In the genomic region with DNA sequence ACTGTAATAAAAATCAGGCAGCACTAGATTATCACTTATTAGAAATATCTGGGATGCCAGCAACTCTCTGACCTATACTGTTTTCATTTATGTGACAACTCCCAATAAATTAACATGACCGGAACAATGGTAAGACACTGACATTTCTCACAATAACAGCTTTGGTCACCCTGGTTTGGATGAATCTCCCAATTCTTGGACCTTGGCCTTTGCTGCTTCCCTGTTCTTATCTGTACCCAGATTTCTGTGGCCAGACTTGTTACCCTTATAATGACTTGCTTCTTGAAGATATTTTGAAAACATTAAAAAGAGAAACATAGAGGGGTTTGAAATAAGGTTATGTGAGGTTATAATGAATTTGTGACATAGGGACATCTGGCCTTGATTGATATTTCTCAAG, we compare ENCODE assay signal across 12 mouse cellular contexts.
"Had no signal": no experiment of that assay in that cellular context is flagged by ENCODE, and none has a peak within 500 bp of the region (broad histone marks: within the 10 kb centered on the region; RNA-seq: fewer than 3 reads in every experiment).

No protein-coding gene starts in this region.

- DNase-seq: left cerebral cortex, postnatal 4 days; liver; liver, embryonic 13.5 days; liver, postnatal 0 days; lung, adult 18-20 months; lung, adult 2 months; lung, embryonic 14.5 days; lung, postnatal 10 days; lung, postnatal 14 days; lung, postnatal 36 days; lung, postnatal 4 days; midbrain, embryonic 14.5 days had no signal
